Mouse (Mus musculus) frontal cortex, postnatal 36 days (tissue): ENCODE data around the gene Cfap61.

Experiments
- DNase-seq, 2 experiments: peaks; one replicate each; pipeline ENCODE4 v3.0.0; 2022; ENCODE audit warnings: low spot score in 2 of 2

Cfap61 gene

GRCm38 (mm10) chr2:145949475-145950068 is 15.0 kb downstream of the Cfap61 start:
- DNase-seq = no peak

DNA sequence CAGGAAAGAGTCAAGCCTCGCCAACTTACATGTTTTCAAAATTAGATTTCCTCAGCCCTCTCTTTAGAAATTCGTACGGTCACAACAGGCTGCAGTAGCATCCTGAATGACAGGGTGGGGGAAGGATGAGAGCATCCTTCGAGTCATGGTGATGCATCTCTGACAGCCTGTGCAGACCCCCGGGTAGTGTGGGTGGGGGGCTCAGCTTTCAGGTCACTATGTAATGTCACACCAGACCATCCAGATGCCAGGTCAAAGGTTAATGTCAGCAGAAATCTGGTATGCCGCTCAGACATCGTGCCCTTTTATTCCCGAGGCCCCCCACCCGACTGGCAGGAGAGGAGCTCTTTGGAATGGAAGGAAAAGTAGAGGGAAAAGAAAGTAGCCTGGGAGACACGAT is 15.7 kb downstream of the Cfap61 start:
- no peak for DNase-seq

GRCm38 (mm10) chr2:145952726-145953125 is 18.1 kb downstream of the Cfap61 start:
- no peak for DNase-seq

DNA sequence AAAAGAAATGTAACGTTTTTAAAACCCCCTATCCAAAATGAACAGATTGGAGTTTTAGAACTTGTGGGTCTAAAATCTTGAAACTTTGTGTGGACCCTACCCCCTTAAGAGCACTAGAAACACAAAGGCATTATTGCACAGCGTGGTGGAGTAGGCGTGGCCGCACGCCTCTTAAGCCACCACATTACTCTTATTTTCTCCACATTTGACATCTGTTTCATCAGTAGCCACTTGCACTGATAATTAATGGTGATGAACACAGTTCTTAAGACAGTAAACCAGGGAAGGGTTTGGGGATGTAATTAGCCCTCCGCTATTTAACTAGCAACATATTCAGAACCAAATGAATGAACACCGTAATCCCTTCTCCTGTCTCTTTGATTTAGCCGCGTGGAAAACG is 21.3 kb downstream of the Cfap61 start:
- no peak for DNase-seq

GRCm38 (mm10) chr2:145956318-145956717 is 21.7 kb downstream of the Cfap61 start:
- no peak for DNase-seq

DNA sequence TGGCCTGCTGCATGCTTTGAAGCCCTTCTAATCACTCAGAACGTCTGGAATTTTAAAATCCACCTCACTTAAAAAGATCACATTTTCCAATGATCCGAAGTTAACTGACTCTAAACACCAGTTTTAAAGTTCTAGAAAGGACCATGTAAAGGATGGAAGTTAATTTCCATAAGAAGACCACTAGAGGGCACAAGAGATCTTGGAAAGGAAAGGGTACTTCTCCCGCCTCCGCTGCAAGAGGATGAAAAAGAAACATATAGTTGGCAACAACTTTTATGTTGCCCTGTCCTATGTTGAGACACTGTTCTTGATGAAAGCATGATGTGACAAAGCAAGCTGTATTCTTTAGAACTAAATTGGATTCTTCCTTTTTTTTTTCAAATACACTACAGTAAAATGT is 22.9 kb downstream of the Cfap61 start:
- no peak for DNase-seq

DNA sequence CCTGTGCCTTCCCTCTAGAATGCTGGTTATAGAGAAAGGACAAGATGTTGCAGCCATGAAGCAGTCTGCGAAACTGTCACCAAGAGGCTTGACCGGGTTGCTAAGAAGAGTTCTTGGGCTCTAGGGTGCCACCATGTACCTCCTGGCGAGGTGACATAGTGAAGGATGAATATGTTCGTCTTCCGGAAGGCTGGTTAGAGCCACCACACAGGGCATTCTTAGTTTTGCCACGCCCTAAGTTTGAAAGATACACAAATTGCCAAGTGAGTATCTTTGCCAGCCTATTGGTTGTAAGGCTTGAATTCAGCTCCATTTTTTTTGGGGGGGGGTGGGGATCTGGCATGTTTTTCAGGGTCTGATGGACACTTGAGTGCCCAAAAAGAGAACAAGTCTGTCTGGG is 23.5 kb downstream of the Cfap61 start:
- DNase-seq = no peak

DNA sequence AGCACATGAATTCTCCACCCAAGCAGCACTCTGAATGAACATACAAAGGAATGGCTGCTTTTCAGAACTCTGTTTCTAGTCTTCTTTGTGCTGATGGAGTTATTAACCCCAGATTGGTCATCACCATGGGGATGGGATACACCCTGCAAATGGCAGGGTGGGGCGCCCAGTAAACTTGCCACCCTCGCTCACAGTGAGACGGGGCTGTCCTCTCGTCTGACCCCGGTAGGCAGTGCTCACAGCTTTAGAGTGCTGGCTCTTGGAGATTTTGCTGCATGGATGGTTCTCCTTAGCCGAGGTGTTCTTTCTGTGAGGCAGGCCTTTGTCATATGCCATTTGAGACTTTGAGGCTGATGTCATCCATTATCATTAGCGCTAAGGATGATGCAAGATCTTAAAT is 24.0 kb downstream of the Cfap61 start:
- DNase-seq = no peak

DNA sequence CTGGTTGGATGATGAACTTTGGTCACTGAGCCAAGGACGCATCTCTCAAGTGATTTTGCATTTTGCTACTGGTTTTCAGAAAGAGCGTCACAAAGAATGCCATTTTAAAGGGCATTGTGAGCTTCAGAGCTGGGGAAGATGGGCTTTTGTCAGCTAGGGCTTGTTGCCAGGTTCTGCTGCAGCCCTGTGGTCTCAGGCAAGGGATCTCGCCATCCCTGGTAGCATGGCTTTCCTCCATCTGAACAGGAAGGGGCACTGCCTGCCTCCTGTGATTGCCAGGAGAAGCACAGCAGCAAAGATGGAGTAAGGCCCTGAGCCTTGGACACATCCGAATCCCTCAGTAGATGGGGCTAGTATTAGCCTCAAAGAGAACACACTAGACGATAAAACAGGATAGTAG is 27.3 kb downstream of the Cfap61 start:
- no peak for DNase-seq

DNA sequence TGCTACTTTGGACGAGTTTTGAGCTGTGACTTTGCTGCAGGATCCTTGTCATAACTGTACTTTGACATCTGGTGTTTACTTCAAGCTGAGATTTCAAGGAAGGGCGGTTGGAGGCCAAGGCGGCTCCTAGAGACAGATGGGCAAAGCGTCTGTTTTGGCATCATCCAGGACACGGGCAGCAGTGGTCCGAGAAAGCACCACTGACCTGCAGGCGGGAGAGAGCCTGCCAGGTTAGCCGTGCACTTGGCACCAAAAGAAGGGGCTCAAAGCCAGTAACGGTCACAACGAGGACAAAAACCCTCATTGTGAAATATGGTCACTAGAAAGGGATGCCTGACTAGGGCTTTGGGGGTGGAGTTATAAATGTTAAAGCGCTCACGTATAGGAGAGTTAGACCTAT is 36.2 kb downstream of the Cfap61 start:
- no peak for DNase-seq

- no peak for DNase-seq
Observed at GRCm38 (mm10) chr2:145971237-145972010, 36.8 kb downstream of the Cfap61 start.

GRCm38 (mm10) chr2:145972571-145972970 is 38.0 kb downstream of the Cfap61 start:
- DNase-seq = no peak

GRCm38 (mm10) chr2:145979616-145980015 is 45.0 kb downstream of the Cfap61 start:
- DNase-seq = no peak

DNA sequence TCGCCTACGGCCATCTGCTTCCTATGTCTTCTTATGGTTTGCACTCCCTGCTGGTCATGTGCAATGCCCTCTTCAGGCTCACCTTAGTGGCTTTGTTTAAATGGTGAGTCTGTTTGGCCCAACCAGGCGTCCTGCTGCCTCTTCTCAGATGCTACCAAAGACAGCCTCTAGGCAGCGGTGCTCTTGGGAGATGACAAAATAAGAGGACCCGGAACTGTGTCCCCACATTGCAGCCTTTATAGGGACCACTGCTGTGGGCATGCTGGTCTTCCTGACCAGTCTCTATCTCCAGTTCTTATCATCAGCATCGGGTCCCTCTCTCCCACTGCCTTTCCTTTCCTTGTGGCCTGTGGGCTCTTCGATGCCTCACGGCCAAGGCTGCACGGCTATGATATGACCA is 46.3 kb downstream of the Cfap61 start:
- DNase-seq = no peak

GRCm38 (mm10) chr2:145981699-145982112 is 47.1 kb downstream of the Cfap61 start:
- no peak for DNase-seq

GRCm38 (mm10) chr2:145982317-145983045 is 47.9 kb downstream of the Cfap61 start:
- DNase-seq = no peak

DNA sequence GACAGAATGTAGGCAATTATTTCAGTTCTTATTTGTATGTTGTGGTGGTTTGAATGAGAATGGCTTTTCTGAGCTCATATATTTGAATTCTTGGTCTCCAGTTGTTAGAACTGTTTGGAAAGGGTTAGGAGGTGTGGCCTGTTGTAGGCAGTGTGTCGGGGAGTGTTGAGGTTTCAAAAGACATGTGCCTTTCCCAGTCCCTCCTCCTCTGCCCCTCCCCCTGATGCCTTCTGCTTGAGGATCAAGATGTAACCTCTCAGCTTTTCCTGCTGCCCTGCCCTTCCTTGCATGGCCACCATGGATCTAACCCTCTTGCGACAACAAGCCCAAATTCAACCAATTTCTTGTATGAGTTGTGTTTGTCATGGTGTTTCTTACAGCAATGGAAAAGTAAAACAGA is 53.2 kb downstream of the Cfap61 start:
- no peak for DNase-seq

DNA sequence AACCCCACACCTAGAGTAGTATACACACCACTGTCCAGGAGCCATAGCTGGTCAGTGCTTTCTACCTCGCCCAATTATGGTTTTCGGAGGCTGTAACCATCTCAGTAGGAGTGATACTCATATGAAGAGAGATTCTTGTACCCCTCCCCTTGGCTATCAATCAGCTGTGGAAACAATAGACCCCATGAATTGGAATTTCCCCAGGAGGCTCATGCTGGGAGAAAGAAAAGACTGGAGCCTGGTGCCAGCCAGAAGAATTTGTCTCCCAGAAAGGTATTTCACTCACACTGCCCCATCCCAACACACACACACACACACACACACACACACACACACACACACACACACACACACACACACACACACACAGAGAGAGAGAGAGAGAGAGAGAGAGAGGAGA is 55.9 kb downstream of the Cfap61 start:
- DNase-seq = no peak

DNA sequence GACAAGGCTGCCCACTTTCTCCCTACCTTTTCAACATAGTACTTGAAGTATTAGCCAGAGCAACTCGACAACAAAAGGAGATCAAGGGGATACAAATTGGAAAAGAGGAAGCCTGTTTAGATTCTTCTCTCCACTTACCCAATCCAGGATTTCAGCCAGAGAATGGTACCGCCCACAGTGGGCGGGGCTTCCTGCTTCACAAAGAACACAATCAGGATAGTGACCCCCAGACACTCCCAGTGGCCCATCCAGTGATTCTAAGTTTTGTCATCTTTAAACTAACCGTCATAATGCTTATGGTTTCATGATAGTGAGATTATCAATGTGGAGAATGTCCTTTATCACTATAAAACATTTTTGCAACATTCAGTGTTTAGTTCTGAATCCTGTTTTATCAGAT is 61.9 kb downstream of the Cfap61 start:
- DNase-seq = no peak

GRCm38 (mm10) chr2:145997956-145998525 is 63.5 kb downstream of the Cfap61 start:
- no peak for DNase-seq

DNA sequence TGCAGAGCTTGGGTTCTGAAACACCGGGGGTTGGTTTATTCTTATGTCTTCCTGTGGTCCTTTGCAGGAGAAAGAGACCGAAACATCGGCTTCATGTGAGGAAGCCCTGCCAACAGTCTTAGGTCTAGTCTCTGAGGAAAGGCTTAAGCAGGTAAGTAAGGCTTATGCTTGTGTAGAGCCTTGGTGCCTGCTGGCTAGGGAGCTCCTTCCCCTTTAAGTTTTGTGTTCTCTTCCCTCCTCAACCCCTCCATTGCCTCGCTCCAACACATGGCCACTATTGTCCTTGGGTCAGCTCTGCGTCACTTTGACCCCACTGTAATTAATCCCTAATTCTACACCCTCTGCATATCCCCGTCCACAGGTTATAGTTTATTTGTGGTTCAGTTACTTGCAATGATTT is 74.2 kb downstream of the Cfap61 start:
- no peak for DNase-seq

DNA sequence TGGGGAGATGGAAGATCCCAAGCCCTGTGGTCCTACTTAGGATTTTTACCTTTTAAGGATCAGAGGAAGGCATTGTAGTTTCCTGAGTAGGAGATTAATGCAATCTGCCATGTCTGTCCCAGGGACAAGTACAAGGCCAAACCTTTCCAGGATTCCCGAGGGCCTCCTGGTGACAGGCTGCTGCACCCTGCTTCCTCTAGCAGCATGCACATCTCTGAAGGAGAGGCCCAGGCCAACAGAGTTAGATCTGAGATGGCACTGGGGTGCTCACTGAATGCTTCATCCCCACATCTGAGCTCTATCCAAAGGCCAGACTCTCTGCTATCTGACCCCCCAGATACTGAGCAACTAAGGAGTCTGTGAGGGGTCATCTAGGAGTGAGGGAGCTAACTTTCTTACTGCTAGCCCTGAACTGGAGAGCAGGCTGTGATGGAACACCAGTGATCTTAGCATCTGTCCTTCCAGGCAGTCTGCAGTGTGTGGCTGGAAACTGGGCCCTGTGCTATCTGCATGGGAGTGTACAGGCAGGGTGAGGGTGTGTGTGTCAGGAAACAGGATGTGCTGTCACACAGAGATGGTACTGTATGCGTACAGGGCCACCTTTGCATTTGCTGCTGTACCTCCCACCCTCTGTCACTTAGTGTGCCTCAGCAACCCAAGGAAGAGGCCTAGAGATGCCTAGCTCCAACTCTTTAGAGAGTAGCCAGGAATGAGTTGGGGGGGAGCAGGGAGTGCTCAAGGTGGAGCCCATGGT is 75.2 kb downstream of the Cfap61 start:
- no peak for DNase-seq
